Mouse (Mus musculus): ENCODE data around the gene Vcam1. TPM values are rescaled to one million over a fixed set of nuclear protein-coding genes. Genes with fewer than 3 reads are reported as not detected.

The Vcam1 gene
- polyA plus RNA-seq, 1 experiment from 2014 or later, result 128 TPM

GRCm38 (mm10) chr3:116127281-116127680 is 2.2 kb downstream of the Vcam1 start:
- DNase-seq (ENCODE audit: low spot score), result no peak

GRCm38 (mm10) chr3:116126508-116127190 is 2.8 kb downstream of the Vcam1 start:
- DNase-seq (ENCODE audit: low spot score), result no peak

GRCm38 (mm10) chr3:116126070-116126469 is 3.4 kb downstream of the Vcam1 start:
- no peak for DNase-seq (ENCODE audit: low spot score)

- no peak for DNase-seq (ENCODE audit: low spot score)
Measured at GRCm38 (mm10) chr3:116123827-116124226, 5.7 kb downstream of the Vcam1 start.

- no peak for DNase-seq (ENCODE audit: low spot score)
Measured at GRCm38 (mm10) chr3:116122696-116123095, 6.8 kb downstream of the Vcam1 start.

DNA sequence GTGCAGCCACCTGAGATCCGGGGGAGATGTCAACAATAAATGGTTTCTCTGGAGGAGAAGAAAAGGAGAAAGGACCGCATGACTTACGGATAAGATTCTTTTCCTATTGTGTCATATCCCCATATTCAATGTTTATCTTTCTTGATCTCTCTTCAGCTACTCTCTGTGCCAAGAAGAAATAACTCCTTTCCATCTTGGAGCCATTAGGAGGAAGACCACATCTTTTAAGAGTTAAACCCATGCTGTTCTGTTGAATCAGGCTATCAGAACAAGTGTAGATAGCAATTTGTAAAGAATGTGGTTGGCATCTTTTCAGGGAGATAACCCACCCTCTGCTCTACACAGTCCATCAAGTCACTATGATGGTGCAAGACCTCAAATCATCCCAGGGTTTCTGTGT is 8.5 kb downstream of the Vcam1 start:
- no peak for DNase-seq (ENCODE audit: low spot score)

- no peak for DNase-seq (ENCODE audit: low spot score)
Measured at GRCm38 (mm10) chr3:116120391-116120790, 9.1 kb downstream of the Vcam1 start.

GRCm38 (mm10) chr3:116119162-116119561 is 10.3 kb downstream of the Vcam1 start:
- no peak for DNase-seq (ENCODE audit: low spot score)

DNA sequence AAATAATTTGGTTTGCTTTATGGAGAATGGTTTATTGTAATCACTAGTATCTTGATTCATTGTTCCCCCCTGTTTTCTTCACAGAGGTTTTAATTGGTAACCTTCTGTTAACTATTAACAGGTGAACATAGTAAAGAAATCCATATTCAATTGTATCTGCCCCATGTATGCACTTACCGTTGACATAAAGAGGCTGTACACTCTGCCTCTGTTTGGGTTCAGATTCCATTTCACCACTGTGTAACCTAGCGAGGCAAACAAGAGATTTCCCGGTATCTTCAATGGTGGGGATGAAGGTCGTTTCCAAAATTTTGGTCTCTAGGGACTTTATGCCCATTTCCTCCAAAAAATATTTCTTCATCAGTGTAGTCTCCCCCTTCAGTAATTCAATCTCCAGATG is 12.4 kb downstream of the Vcam1 start:
- no peak for DNase-seq (ENCODE audit: low spot score)

GRCm38 (mm10) chr3:116114249-116115188 is 15.0 kb downstream of the Vcam1 start:
- no peak for DNase-seq (ENCODE audit: low spot score)

DNA sequence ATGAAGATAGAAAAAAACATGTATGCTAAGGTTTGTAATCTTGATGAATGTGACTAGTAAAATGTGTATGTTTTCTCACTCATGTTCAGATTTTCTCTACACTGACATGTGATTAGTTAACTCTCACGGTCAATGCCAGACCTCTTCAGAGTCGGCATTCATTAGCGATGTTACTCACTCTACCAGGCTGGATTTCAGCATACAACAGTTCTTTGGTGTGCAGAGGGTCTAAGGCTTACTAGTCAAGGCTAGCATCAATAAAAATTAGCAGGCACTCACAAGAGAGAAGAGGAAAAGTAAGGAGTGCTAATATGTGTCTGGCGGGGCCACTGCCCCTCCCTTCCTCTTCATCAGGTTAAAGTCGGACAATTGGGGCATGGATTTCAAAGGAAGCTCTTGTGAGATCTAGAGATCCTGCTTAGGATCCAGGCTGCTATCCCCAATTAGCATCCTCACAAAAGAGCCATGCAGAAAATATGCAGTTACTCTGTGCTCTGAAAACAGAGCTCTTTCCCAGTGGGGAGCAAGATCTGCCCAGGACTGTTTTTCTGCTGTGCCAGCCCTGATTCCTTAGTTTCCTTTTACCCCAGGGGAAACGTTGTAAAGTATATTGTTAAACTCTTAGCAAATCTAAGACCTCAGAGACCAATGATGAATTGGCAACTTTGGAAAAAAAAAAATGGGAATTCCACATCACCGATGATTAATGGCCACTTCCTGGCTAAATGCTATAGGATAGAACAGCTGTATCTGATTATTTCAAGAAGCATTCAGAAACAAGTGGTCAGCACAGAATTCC is 15.8 kb downstream of the Vcam1 start:
- no peak for DNase-seq (ENCODE audit: low spot score)

GRCm38 (mm10) chr3:116112816-116113405 is 16.6 kb downstream of the Vcam1 start:
- no peak for DNase-seq (ENCODE audit: low spot score)

DNA sequence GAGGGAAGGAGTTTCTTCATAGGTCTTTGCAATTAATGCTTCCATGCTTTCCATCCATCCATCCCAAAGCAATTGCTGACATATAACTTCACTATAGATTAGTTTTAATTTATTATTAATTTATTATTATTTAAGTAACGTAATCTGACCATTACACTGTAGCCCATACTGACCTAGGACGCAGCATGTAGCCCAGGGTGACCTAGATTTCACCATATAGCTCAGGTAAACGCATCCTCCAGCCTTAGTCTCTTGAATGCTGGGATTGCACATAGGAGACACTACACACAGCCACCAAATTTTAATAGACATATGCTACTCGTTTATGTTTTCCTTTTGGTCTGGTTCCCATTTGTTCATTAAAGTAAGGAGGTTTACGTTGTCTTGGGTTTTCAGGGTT is 23.8 kb downstream of the Vcam1 start:
- DNase-seq (ENCODE audit: low spot score), result no peak

DNA sequence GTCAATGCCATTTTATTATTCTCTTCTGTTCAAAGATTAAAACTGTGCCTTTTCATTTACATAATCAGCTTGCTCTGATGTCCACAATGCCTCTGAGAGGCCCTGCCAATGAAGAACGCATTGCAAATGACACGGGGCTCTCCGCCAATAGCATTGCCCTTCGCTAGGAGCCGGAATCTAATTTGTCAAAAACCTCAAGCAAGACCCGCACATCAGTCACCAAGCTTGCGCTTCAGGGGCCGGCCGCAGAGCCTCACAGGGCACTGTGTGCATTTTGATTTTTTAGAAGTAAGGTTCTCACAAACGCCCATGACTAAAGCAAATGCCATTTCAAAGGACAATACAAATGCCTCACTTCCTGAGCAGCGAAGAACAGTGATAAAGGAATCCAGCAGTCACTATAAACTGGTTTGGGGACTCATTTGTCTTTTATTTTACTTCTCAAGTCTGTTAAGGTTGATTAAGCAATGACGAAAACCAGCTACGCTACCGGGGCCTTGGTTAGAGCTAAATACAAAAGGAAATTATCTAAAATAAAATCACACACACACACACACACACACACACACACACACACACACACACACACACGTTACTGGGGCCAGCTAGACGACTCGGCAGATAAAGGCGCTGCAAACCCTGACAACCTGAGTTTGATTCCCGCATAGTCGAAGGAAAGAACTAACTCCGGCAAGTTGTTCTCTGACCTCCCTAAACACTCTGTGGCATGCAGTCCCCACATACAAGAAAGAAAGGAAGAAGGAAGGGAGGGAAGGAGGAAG is 24.4 kb downstream of the Vcam1 start:
- DNase-seq (ENCODE audit: low spot score), result no peak

DNA sequence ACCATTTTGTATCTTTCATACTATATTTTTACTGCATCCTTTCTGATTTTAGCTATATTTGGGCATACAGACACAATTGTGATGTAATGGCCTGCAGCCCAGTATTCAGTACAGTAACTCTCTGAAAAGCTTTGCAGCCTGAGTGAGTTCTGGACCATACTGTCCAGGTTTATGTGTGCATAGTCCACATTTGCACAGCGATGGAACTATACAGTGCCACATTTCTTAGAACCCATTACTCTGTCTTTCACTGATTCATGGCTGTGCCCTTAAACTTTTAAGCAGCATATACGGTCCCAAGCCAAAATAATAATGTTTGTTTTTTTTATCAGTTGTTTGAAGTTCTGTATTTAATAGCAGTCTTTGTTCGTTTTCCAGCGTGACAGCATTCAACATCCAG is 25.2 kb downstream of the Vcam1 start:
- DNase-seq (ENCODE audit: low spot score), result no peak

DNA sequence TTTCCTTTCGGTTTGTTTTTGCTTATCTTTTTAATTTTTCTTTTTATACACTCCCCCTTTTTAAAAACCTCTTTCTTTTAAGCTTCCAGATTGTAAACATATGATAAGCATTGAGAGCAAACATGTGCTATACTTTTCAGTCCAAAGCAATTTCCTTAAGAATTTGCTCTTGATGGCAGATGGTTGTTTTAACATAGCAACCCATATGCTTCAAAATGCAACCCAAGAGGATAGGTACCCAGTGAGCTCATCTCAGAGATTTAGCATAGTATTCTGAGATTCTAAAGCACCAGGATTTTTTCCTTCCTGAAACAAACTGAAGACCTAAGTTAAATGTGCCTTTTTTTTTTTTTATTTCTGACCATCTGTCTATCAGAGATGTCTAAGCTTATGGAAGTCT is 28.6 kb downstream of the Vcam1 start:
- DNase-seq (ENCODE audit: low spot score), result no peak

- DNase-seq (ENCODE audit: low spot score), result no peak
Measured at GRCm38 (mm10) chr3:116095934-116096333, 33.6 kb downstream of the Vcam1 start.

- DNase-seq (ENCODE audit: low spot score), result no peak
Measured at GRCm38 (mm10) chr3:116095312-116095711, 34.2 kb downstream of the Vcam1 start.

DNA sequence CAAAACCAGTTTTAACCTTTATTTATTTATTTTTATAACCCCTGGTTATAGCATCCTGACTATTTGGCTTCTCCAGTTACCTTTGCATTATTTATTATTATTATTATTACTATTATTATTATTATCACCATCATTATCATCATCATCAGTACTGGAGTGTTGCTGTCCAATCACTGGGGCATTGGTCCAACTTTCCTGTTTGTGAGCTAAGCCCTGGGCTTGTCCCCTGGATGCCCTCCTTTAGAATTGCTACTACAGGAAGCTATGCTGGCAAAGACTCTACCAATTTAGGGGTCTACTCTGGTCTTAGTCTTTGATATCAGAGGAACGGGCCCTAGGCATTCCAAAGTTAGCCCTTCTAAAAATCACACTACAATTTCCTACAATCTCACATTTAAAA is 34.6 kb downstream of the Vcam1 start:
- no peak for DNase-seq (ENCODE audit: low spot score)

- DNase-seq (ENCODE audit: low spot score), result no peak
Measured at GRCm38 (mm10) chr3:116094288-116094687, 35.2 kb downstream of the Vcam1 start.

- DNase-seq (ENCODE audit: low spot score), result no peak
Measured at GRCm38 (mm10) chr3:116092547-116092946, 36.9 kb downstream of the Vcam1 start.
